Mouse (Mus musculus) stomach, embryonic 15.5 days (tissue): Measurements from ENCODE around the gene Adra2b. TPM values are rescaled to one million over a fixed set of nuclear protein-coding genes. Genes with fewer than 3 reads are reported as not detected.
A peak's percentile ranks its signal among the peaks of the same experiment; 100 is the strongest.

Source experiments
- ATAC-seq: fragments of 200-750 bp; cut with Nextera tagmentation; 2 replicates; pipeline ENCODE4 v1.8.0; 2017; ENCODE audit warnings: low read depth, moderate number of reproducible peaks, moderate TSS enrichment; ENCODE audit not compliant: insufficient read depth, low FRiP score
- H3K27ac ChIP-seq: fragments of 300-500 bp; sonication (generic); 2 replicates; pipeline ENCODE4 v1.5.1; 2015; ENCODE audit warnings: mild to moderate bottlenecking, inconsistent platforms
- H3K27me3 ChIP-seq: fragments of 300-500 bp; sonication (generic); replicated peaks from 2 replicates; pipeline ENCODE4 v1.6.1; 2015; ENCODE audit warnings: inconsistent platforms
- H3K36me3 ChIP-seq: fragments of 300-500 bp; sonication (generic); 2 replicates; pipeline ENCODE4 v1.6.1; 2015; ENCODE audit warnings: inconsistent platforms
- H3K4me1 ChIP-seq: fragments of 300-500 bp; sonication (generic); 2 replicates; pipeline ENCODE4 v1.6.1; 2015; ENCODE audit warnings: inconsistent platforms
- H3K4me2 ChIP-seq: fragments of 300-500 bp; sonication (generic); 2 replicates; pipeline ENCODE4 v1.6.1; 2015; ENCODE audit warnings: mild to moderate bottlenecking, inconsistent platforms
- H3K4me3 ChIP-seq: fragments of 300-500 bp; sonication (generic); replicated peaks from 2 replicates; pipeline ENCODE4 v1.5.1; 2015; ENCODE audit warnings: inconsistent platforms
- H3K9ac ChIP-seq: fragments of 300-500 bp; sonication (generic); 2 replicates; pipeline ENCODE4 v1.6.1; 2015; ENCODE audit warnings: inconsistent platforms
- H3K9me3 ChIP-seq: fragments of 300-500 bp; sonication (generic); 2 replicates; pipeline ENCODE4 v1.6.1; 2016; ENCODE audit warnings: inconsistent platforms
- WGBS: fragments of 180-500 bp; shearing (Covaris S2); methylation state at CpG from one replicate; pipeline ENCODE4 v1.1.7; 2015; 5-methylcytosine and 5-hydroxymethylcytosine counted together
- polyA plus RNA-seq: library from polyadenylated mRNA; unstranded; fragments of >200 nt; fragmentation: Nextera tagmentation; extraction: Ambion mirVana; gene quantifications from 2 replicates; pipeline ENCODE4 v1.2.1, GENCODE M21; 2015

Adra2b gene
- polyA plus RNA-seq, 1 experiment from 2014 or later = 3.2 TPM

DNA sequence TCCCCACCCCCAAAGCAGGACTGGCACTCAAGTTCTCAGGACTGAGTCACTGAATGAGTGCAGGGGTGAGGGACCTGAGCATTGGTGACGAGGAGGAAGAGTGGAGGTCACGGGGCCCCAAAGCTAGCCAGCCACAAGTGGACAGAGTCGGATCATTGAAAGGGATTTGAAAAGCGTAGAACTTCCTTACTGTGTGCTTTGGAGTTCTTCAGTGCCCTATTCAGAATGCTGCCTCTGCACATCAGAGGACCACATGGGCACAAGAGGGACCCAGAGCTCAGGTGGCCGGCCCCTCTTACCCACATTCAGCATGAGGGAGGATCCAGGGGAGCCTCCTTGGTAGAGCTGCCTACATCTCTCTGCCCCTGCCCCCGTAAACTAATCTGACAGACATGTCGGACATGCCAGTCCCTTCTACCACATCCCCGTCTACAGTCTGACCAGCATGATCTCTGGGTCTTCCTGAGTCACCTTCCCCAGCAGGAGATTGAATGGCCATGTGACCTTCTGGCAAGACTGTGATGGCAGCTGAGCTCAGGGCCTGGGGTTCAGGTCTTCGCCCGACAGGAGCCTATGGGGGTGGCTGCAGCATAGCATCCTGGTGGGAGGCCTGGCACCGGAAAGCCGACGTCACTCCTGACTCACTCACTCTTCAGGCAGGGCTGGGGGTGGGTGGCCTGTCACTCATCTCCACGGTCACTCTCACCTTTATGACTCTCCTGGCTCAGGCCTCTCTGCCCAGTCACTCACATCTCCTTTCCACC, 30.0 kb upstream of the Adra2b start:
- H3K27ac ChIP-seq = no peak overlapping the region
- 0 out of 2 replicates have a peak, but pooled peaks cover 7% of the 10 kb centered on the region for H3K4me1 ChIP-seq
- no peak overlapping the region for H3K4me2 ChIP-seq
- H3K9ac ChIP-seq = no peak overlapping the region
- no peaks in the 10 kb centered on the region for H3K9me3 ChIP-seq
- H3K4me3 ChIP-seq = no peak overlapping the region
- WGBS = 75% methylated on average over 14 of the region's 14 CpGs
- H3K36me3 ChIP-seq = no peaks in the 10 kb centered on the region
- ATAC-seq = no peak
- H3K27me3 ChIP-seq = peaks cover 28% of the 10 kb centered on the region

DNA sequence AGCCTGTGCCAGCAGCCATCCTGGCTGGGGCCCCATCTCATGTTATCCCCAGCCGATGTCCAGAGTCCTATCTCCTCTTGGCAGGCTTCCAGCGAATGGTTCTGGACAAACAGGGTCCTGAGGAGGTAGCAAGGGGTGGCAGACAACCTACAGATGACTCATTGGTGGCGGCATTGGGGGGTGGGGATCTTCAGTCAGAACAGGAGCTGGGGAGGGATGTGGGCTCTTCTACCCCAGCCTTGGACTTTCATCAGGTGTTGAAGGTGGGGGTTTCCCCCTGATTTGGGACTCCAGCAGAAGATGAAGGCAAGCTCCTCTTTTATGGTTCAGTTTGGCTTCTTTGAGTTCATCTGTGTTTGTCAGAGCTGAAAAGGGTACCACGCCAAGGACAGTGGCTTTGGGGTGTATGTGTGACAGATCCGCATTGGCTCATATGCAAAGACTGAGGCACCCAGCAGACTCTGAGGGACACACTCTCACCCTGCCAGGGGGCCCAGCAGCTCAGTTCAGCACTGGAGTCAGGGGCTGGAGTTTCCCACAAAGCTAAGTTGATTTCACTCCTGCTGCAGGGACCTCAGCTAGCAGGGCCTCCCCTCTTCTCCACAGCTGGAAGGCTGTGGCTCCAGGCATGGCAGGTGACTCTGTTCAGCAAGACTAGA, 28.9 kb upstream of the Adra2b start:
- Histone ChIP-seq H3K4me1 (0 out of 2 replicates have a peak, but pooled peaks cover 7% of the 10 kb centered on the region), H3K27ac (no peak overlapping the region), H3K4me2 (no peak overlapping the region), H3K9ac (no peak overlapping the region), H3K9me3 (no peaks in the 10 kb centered on the region), H3K27me3 (peaks cover 32% of the 10 kb centered on the region), H3K36me3 (no peaks in the 10 kb centered on the region), H3K4me3 (no peak overlapping the region)
- ATAC-seq = no peak
- 55% methylated on average over 5 of the region's 5 CpGs for WGBS

DNA sequence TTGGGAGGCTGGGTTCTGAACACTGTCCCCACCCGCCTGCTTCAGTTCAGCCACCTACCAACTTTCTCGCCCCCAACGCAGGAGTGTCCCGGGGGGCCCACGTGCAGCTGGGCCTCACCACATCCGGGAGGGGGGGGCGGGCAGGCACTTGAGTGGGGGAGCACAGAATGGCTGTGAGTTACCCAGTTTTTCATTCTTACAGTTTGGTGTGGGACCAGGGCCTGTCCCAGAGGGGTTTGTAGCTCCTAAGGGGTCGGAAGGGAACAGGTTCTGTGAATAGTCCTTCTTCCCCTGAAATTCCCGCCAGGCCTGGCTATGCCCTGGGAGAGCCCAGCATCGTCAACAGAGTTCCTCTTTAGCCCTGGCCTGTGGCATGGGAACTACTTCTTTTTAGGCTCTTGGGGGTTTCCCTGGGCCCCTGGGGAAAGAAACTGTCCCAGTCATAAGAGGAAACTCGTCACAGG, 27.9 kb upstream of the Adra2b start:
- Histone ChIP-seq H3K9ac (no peak overlapping the region), H3K9me3 (no peaks in the 10 kb centered on the region), H3K4me1 (0 out of 2 replicates have a peak, but pooled peaks cover 7% of the 10 kb centered on the region), H3K36me3 (no peaks in the 10 kb centered on the region), H3K4me2 (no peak overlapping the region), H3K27ac (no peak overlapping the region), H3K4me3 (no peak overlapping the region), H3K27me3 (peaks cover 32% of the 10 kb centered on the region)
- no peak for ATAC-seq
- 56% methylated on average over 11 of the region's 11 CpGs for WGBS

DNA sequence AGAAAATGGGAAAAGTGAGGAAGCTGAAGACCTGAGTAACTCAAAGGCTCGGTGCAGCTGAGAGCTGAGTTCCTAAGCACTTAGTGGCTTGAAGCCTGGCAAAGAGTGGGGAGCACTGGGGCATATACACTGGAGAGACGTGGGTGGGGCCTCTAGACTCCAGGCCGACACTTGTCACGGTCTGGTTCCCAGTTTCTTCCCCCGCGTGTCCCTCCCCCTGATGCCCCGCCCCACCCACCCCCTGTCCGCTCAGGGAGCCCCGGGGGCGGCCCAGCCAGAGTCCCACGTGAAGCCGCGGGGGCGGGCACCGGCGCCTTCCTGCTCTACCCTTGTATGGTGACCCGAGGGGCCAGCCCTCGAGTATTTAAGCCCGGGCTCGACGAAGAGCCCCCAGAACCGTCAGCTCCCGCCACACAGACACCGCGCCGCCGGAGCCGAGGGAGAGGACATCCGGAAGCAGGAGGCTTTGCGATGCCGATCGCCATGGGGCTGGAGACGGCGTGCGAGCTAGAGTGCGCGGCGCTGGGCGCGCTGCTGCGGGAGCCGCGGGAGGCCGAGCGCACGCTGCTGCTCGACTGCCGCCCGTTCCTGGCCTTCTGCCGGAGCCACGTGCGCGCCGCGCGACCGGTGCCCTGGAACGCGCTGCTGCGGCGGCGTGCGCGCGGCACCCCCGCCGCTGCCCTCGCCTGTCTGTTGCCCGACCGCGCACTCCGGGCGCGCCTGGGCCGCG, 27.1 kb upstream of the Adra2b start, which contains the start of gene Dusp2:
Gene Dusp2 (plus strand): TSS at position 393 of the 730 bp plus-strand sequence.
- under 1% methylated on average over 69 of the region's 76 CpGs for WGBS
- Histone ChIP-seq H3K4me3 (peak within 1 kb of the TSS; percentile 55), H3K4me1 (0 out of 2 replicates have a peak, but pooled peaks cover 7% of the 10 kb centered on the region), H3K27me3 (peaks cover 32% of the 10 kb centered on the region), H3K9ac (peak within 1 kb of the TSS; percentile 25; the same call in 1 of the 2 replicates), H3K27ac (no peak within 1 kb of the TSS), H3K4me2 (peak within 1 kb of the TSS; percentile 97), H3K36me3 (no peaks in the 10 kb centered on the region), H3K9me3 (no peaks in the 10 kb centered on the region)
- ATAC-seq = peak; percentile 74

DNA sequence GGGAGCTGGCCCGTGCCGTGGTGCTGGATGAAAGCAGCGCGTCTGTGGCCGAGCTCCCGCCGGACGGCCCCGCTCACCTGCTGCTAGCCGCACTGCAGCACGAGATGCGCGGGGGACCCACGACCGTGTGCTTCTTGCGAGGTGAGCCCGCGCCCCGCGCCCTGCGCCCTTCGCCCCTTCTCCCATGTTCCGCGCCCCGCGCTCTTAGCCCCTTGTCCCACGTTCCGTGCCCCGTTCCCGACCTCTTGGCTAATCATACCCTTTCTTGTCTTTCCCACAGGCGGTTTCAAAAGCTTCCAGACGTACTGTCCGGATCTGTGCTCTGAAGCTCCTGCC, 26.5 kb upstream of the Adra2b start:
- Histone ChIP-seq H3K27me3 (peaks cover 32% of the 10 kb centered on the region), H3K9ac (peak overlapping the region; percentile 25; the same call in 1 of the 2 replicates), H3K4me1 (0 out of 2 replicates have a peak, but pooled peaks cover 7% of the 10 kb centered on the region), H3K27ac (no peak overlapping the region), H3K9me3 (no peaks in the 10 kb centered on the region), H3K4me3 (peak overlapping the region; percentile 55), H3K36me3 (no peaks in the 10 kb centered on the region), H3K4me2 (peak overlapping the region; percentile 97)
- ATAC-seq = no peak
- WGBS = 3% methylated on average over 31 of the region's 33 CpGs

DNA sequence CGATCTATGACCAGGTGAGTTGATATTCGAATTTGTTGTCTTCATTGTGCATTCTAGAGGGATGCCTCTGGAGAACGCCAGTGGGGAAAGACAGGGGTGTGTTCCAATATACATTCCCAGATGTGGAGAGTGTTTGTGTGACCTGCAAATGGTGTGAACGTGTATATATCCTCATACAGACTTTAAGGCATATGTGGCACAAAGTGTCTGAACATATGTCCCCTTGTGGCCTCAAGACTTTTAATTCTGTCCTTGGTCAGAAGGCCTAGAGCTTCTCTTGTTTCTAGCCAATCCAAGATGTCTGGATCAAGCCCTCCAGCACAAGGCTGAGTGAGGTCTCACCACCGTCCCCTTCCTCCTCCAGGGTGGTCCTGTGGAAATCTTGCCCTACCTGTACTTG, 26.1 kb upstream of the Adra2b start:
- Histone ChIP-seq H3K9ac (0 out of 2 replicates have a peak overlapping the region, but pooled peaks have one; percentile 25), H3K4me3 (peak overlapping the region; percentile 55), H3K27me3 (peaks cover 32% of the 10 kb centered on the region), H3K9me3 (no peaks in the 10 kb centered on the region), H3K4me1 (0 out of 2 replicates have a peak, but pooled peaks cover 7% of the 10 kb centered on the region), H3K4me2 (peak overlapping the region; percentile 97), H3K36me3 (no peaks in the 10 kb centered on the region), H3K27ac (no peak overlapping the region)
- WGBS = 47% methylated on average over 5 of the region's 5 CpGs
- no peak for ATAC-seq

DNA sequence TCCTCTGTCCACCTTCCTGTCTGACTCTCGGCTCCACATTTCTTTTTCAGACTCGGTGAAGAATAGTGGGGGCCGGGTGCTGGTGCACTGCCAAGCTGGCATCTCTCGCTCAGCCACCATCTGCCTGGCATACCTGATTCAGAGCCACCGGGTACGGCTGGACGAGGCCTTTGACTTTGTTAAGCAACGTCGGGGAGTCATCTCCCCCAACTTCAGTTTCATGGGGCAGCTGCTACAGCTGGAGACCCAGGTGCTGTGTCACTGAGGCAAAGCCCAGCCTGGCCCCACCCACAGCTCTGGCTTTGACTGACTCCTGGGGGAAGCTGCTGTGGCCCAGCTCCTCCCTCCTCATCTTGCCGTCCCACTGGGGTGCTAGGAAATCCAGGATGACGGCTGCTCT, 25.5 kb upstream of the Adra2b start:
- Histone ChIP-seq H3K4me3 (0 out of 2 replicates have a peak overlapping the region, but pooled peaks have one; percentile 6), H3K9ac (no peak overlapping the region), H3K9me3 (no peaks in the 10 kb centered on the region), H3K36me3 (no peaks in the 10 kb centered on the region), H3K27me3 (peaks cover 32% of the 10 kb centered on the region), H3K4me1 (0 out of 2 replicates have a peak, but pooled peaks cover 7% of the 10 kb centered on the region), H3K4me2 (peak overlapping the region; percentile 97; the same call in 1 of the 2 replicates), H3K27ac (no peak overlapping the region)
- 68% methylated on average over 11 of the region's 11 CpGs for WGBS
- no peak for ATAC-seq

DNA sequence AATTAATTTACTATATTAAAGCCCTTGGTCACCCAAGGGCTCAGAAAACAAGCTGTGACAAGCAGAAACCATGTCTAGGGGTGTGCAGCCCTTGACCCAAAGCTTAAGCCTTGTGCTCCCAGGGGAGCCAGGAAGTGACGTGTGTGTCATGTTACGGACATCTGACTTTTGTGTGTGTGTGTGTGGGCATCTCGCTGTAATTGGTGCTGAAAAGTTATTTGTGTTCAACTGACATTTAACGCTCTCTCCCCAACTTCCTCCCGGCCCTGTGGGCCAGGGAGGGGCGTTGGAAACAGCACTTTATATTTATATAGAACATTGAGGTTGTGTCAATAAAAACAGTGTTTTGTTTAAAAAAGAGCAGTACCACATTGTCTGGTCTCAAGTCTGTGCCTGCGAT, 25.0 kb upstream of the Adra2b start:
- no peak overlapping the region for H3K4me2 ChIP-seq
- no peaks in the 10 kb centered on the region for H3K9me3 ChIP-seq
- 55% methylated on average over 7 of the region's 7 CpGs for WGBS
- 0 out of 2 replicates have a peak, but pooled peaks cover 7% of the 10 kb centered on the region for H3K4me1 ChIP-seq
- no peak for ATAC-seq
- H3K4me3 ChIP-seq = no peak overlapping the region
- H3K36me3 ChIP-seq = no peaks in the 10 kb centered on the region
- no peak overlapping the region for H3K27ac ChIP-seq
- H3K9ac ChIP-seq = no peak overlapping the region
- H3K27me3 ChIP-seq = peaks cover 32% of the 10 kb centered on the region

DNA sequence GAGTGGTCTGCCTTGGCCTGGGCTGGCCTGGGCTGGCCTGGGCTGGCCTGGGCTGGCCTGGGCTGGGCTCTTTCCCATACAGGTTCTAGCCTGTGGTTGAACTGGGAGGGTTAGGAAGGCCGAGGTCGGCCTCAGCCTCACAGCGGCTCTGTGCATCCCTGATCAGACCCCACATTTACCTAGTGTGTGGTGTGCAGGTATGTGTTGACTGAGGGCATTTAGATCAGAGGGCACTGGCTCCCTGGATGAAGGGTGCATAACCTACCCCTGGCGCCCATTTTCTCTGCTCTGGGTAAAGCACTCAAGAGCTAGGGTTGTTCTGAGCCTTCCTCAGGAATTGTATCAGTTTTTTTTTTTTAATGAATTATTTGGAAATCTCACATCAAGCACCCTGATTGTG, 24.6 kb upstream of the Adra2b start, which contains the start of gene Astl:
Gene Astl (plus strand): TSS at position 224 of the 400 bp plus-strand sequence.
- ATAC-seq = no peak
- Histone ChIP-seq H3K36me3 (no peaks in the 10 kb centered on the region), H3K4me2 (peak within 1 kb of the TSS; percentile 97; the same call in 1 of the 2 replicates), H3K27me3 (peaks cover 32% of the 10 kb centered on the region), H3K4me3 (0 out of 2 replicates have a peak within 1 kb of the TSS, but pooled peaks have one; percentile 6), H3K9ac (no peak within 1 kb of the TSS), H3K27ac (no peak within 1 kb of the TSS), H3K4me1 (0 out of 2 replicates have a peak, but pooled peaks cover 7% of the 10 kb centered on the region), H3K9me3 (no peaks in the 10 kb centered on the region)
- WGBS = 76% methylated on average over 4 of the region's 4 CpGs

DNA sequence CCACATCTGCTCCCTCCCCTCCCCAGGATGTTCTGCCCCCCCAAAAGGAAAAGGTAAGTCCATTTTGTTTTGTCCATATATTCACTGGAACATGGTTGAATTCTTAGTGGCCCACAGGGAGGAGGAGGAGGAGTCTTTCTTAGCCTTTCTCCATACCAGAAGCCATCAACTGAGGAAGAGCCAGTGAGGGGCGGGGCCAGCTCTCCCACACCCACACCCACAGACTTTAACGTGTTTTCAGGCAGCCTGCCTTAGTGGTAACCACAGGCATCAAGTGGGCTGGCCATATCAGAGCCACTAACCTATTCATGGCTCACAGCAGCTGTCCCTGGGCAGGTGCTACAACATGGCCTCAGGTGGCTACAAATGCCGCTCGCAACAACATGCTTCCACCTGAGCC, 24.2 kb upstream of the Adra2b start:
- Histone ChIP-seq H3K9me3 (no peaks in the 10 kb centered on the region), H3K36me3 (no peaks in the 10 kb centered on the region), H3K27ac (no peak overlapping the region), H3K4me3 (no peak overlapping the region), H3K4me2 (no peak overlapping the region), H3K27me3 (peaks cover 32% of the 10 kb centered on the region), H3K4me1 (0 out of 2 replicates have a peak, but pooled peaks cover 7% of the 10 kb centered on the region), H3K9ac (no peak overlapping the region)
- WGBS = 70% methylated on average over 4 of the region's 4 CpGs
- ATAC-seq = no peak

DNA sequence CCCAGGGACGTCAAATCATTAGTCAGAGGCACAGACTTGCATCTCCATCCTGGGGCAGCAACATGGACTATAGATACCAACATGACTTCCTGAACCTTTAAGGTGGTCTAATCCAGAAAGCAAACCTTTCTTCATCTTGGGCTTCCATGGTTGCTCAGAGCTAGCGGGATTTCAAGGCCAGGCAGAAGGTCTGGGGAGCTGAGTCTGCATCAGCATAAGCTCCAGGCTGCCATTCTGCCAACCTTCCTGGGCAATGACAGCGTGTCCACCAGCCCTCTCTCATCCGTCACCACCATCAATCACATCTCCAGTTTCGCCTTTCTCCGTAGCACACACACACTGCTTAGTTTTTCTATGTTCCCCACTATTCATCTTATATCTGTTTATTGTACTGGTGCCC, 23.7 kb upstream of the Adra2b start:
- Histone ChIP-seq H3K27ac (no peak overlapping the region), H3K4me2 (no peak overlapping the region), H3K9me3 (no peaks in the 10 kb centered on the region), H3K4me3 (no peak overlapping the region), H3K9ac (no peak overlapping the region), H3K4me1 (0 out of 2 replicates have a peak, but pooled peaks cover 7% of the 10 kb centered on the region), H3K36me3 (no peaks in the 10 kb centered on the region), H3K27me3 (peaks cover 30% of the 10 kb centered on the region)
- no peak for ATAC-seq
- 72% methylated on average over 6 of the region's 6 CpGs for WGBS
